Mouse (Mus musculus) limb, embryonic 13.5 days (tissue): ENCODE results near the gene Gm45785. TPM values are rescaled to one million over a fixed set of nuclear protein-coding genes. Genes with fewer than 3 reads are reported as not detected.

ENCODE experiments used
- ATAC-seq: fragments of 200-750 bp; cut with Nextera tagmentation; 2 replicates; pipeline ENCODE4 v1.8.0; 2017; ENCODE audit warnings: low read depth, moderate number of reproducible peaks, moderate TSS enrichment; ENCODE audit not compliant: low FRiP score
- H3K27ac ChIP-seq: fragments of 300-500 bp; sonication (generic); 2 replicates; pipeline ENCODE4 v1.5.1; 2015; ENCODE audit warnings: inconsistent platforms, mild to moderate bottlenecking, moderate library complexity
- H3K27me3 ChIP-seq: fragments of 300-500 bp; sonication (generic); 2 replicates; pipeline ENCODE4 v1.6.1; 2015; ENCODE audit warnings: mild to moderate bottlenecking, inconsistent platforms
- H3K36me3 ChIP-seq: fragments of 300-500 bp; sonication (generic); 2 replicates; pipeline ENCODE4 v1.6.1; 2015; ENCODE audit warnings: inconsistent platforms, mild to moderate bottlenecking, moderate library complexity
- H3K4me1 ChIP-seq: fragments of 300-500 bp; sonication (generic); 2 replicates; pipeline ENCODE4 v1.6.1; 2015; ENCODE audit warnings: inconsistent platforms
- H3K4me2 ChIP-seq: fragments of 300-500 bp; sonication (generic); replicated peaks from 2 replicates; pipeline ENCODE4 v1.6.1; 2015; ENCODE audit warnings: inconsistent platforms, mild to moderate bottlenecking, moderate library complexity
- H3K4me3 ChIP-seq: fragments of 300-500 bp; sonication (generic); 2 replicates; pipeline ENCODE4 v1.5.1; 2015; ENCODE audit warnings: moderate library complexity, mild to moderate bottlenecking, inconsistent platforms
- H3K9ac ChIP-seq: fragments of 300-500 bp; sonication (generic); 2 replicates; pipeline ENCODE4 v1.6.1; 2015; ENCODE audit warnings: mild to moderate bottlenecking, inconsistent platforms
- H3K9me3 ChIP-seq: fragments of 300-500 bp; sonication (generic); 2 replicates; pipeline ENCODE4 v1.6.1; 2016; ENCODE audit warnings: inconsistent platforms
- WGBS: fragments of 180-500 bp; shearing (Covaris S2); methylation state at CpG from one replicate; pipeline ENCODE4 v1.1.7; 2015; 5-methylcytosine and 5-hydroxymethylcytosine counted together
- polyA plus RNA-seq: library from polyadenylated mRNA; unstranded; fragments of >200 nt; fragmentation: Nextera tagmentation; extraction: Ambion mirVana; gene quantifications from 2 replicates; pipeline ENCODE4 v1.2.1, GENCODE M21; 2015

The Gm45785 gene
- polyA plus RNA-seq, 1 experiment from 2014 or later, result not detected

- peak within 1 kb of the TSS; percentile 88 for H3K4me3 ChIP-seq
- H3K36me3 ChIP-seq, result peaks cover 63% of the 10 kb centered on the region
- peak; percentile 80 for ATAC-seq
- H3K27me3 ChIP-seq, result no peaks in the 10 kb centered on the region
- peak within 1 kb of the TSS; percentile 87 for H3K9ac ChIP-seq
- under 1% methylated on average over 50 of the region's 50 CpGs for WGBS
- no peaks in the 10 kb centered on the region for H3K9me3 ChIP-seq
- H3K4me1 ChIP-seq, result peaks cover 28% of the 10 kb centered on the region
- H3K4me2 ChIP-seq, result peak within 1 kb of the TSS; percentile 100
- peak within 1 kb of the TSS; percentile 83 for H3K27ac ChIP-seq
These were observed 836 bp upstream of the Gm45785 start, which contains the start of gene Ric8a for GRCm38 (mm10) chr7:140856785-140857549. Ric8a (plus strand) TSS chr7:140856957.

GRCm38 (mm10) chr7:140855181-140855580, 950 bp downstream of the Gm45785 start:
- Histone ChIP-seq H3K4me1 (peaks cover 28% of the 10 kb centered on the region), H3K27ac (0 out of 2 replicates have a peak overlapping the region, but pooled peaks have one; percentile 83), H3K9ac (peak overlapping the region; percentile 87), H3K36me3 (peaks cover 54% of the 10 kb centered on the region), H3K4me3 (peak overlapping the region; percentile 88), H3K4me2 (peak overlapping the region; percentile 100), H3K27me3 (no peaks in the 10 kb centered on the region), H3K9me3 (no peaks in the 10 kb centered on the region)
- no peak for ATAC-seq
- 69% methylated on average over 9 of the region's 9 CpGs for WGBS

GRCm38 (mm10) chr7:140854483-140854882, 1.6 kb downstream of the Gm45785 start:
- Histone ChIP-seq H3K9ac (no peak overlapping the region), H3K4me2 (peak overlapping the region; percentile 100), H3K36me3 (peaks cover 47% of the 10 kb centered on the region), H3K27me3 (no peaks in the 10 kb centered on the region), H3K9me3 (no peaks in the 10 kb centered on the region), H3K4me1 (peaks cover 28% of the 10 kb centered on the region), H3K4me3 (peak overlapping the region; percentile 88; the same call in 1 of the 2 replicates), H3K27ac (no peak overlapping the region)
- ATAC-seq, result no peak
- WGBS, result 93% methylated on average over 18 of the region's 18 CpGs

GRCm38 (mm10) chr7:140853386-140853785, 2.7 kb downstream of the Gm45785 start:
- H3K36me3 ChIP-seq, result peaks cover 36% of the 10 kb centered on the region

GRCm38 (mm10) chr7:140851916-140852315, 4.2 kb downstream of the Gm45785 start:
- 97% methylated on average over 4 of the region's 4 CpGs for WGBS

More at GRCm38 (mm10) chr7:140853386-140853785, 2.7 kb downstream of the Gm45785 start:
- WGBS, result 81% methylated on average over 9 of the region's 9 CpGs
- H3K4me3 ChIP-seq, result no peak overlapping the region
- H3K9ac ChIP-seq, result no peak overlapping the region
- no peak overlapping the region for H3K27ac ChIP-seq
- H3K27me3 ChIP-seq, result no peaks in the 10 kb centered on the region
- peaks cover 20% of the 10 kb centered on the region for H3K4me1 ChIP-seq
- ATAC-seq, result no peak
- no peaks in the 10 kb centered on the region for H3K9me3 ChIP-seq
- H3K4me2 ChIP-seq, result no peak overlapping the region

GRCm38 (mm10) chr7:140848591-140848990, 7.5 kb downstream of the Gm45785 start:
- Histone ChIP-seq H3K27ac (no peak overlapping the region), H3K4me2 (no peak overlapping the region), H3K27me3 (peaks cover 17% of the 10 kb centered on the region), H3K9me3 (no peaks in the 10 kb centered on the region), H3K9ac (no peak overlapping the region), H3K36me3 (peaks cover 24% of the 10 kb centered on the region), H3K4me3 (no peak overlapping the region), H3K4me1 (peaks cover 7% of the 10 kb centered on the region; the same call in 1 of the 2 replicates)
- WGBS, result 93% methylated on average over 10 of the region's 10 CpGs
- no peak for ATAC-seq

More at GRCm38 (mm10) chr7:140851916-140852315, 4.2 kb downstream of the Gm45785 start:
- Histone ChIP-seq H3K4me3 (no peak overlapping the region), H3K9ac (no peak overlapping the region), H3K27me3 (peaks cover 5% of the 10 kb centered on the region; the same call in 1 of the 2 replicates), H3K4me2 (no peak overlapping the region), H3K27ac (no peak overlapping the region), H3K4me1 (peaks cover 14% of the 10 kb centered on the region), H3K9me3 (no peaks in the 10 kb centered on the region), H3K36me3 (peaks cover 36% of the 10 kb centered on the region)
- ATAC-seq, result no peak

GRCm38 (mm10) chr7:140847755-140848580, 8.2 kb downstream of the Gm45785 start, which contains the start of gene Odf3:
Odf3 (plus strand) TSS chr7:140847805.
- H3K4me2 ChIP-seq, result no peak within 1 kb of the TSS
- H3K27ac ChIP-seq, result no peak within 1 kb of the TSS; the same call in 1 of the 2 replicates
- peaks cover 18% of the 10 kb centered on the region for H3K36me3 ChIP-seq
- H3K9me3 ChIP-seq, result no peaks in the 10 kb centered on the region
- H3K27me3 ChIP-seq, result peaks cover 23% of the 10 kb centered on the region
- H3K4me3 ChIP-seq, result no peak within 1 kb of the TSS
- H3K9ac ChIP-seq, result peak within 1 kb of the TSS; percentile 2; the same call in 1 of the 2 replicates
- H3K4me1 ChIP-seq, result peaks cover 7% of the 10 kb centered on the region; the same call in 1 of the 2 replicates
- 65% methylated on average over 11 of the region's 11 CpGs for WGBS
- no peak for ATAC-seq

- H3K4me1 ChIP-seq, result peaks cover 7% of the 10 kb centered on the region; the same call in 1 of the 2 replicates
- peaks cover 36% of the 10 kb centered on the region for H3K27me3 ChIP-seq
- no peak overlapping the region for H3K9ac ChIP-seq
- no peak overlapping the region for H3K4me2 ChIP-seq
- H3K9me3 ChIP-seq, result no peaks in the 10 kb centered on the region
- no peak for ATAC-seq
- H3K4me3 ChIP-seq, result no peak overlapping the region
- H3K36me3 ChIP-seq, result peaks cover 5% of the 10 kb centered on the region
- WGBS, result 81% methylated on average over 10 of the region's 10 CpGs
- H3K27ac ChIP-seq, result no peak overlapping the region
These were observed 9.5 kb downstream of the Gm45785 start for GRCm38 (mm10) chr7:140846676-140847075.

GRCm38 (mm10) chr7:140845683-140846082, 10.4 kb downstream of the Gm45785 start:
- 59% methylated on average over 4 of the region's 4 CpGs for WGBS
- Histone ChIP-seq H3K36me3 (no peaks in the 10 kb centered on the region), H3K4me2 (no peak overlapping the region), H3K27me3 (peaks cover 46% of the 10 kb centered on the region), H3K4me1 (peaks cover 7% of the 10 kb centered on the region; the same call in 1 of the 2 replicates), H3K4me3 (no peak overlapping the region), H3K9ac (no peak overlapping the region), H3K9me3 (no peaks in the 10 kb centered on the region), H3K27ac (no peak overlapping the region)
- no peak for ATAC-seq

GRCm38 (mm10) chr7:140844905-140845665, 11.0 kb downstream of the Gm45785 start, which contains the start of gene Scgb1c1:
Scgb1c1 (plus strand) TSS chr7:140845547.
- no peaks in the 10 kb centered on the region for H3K36me3 ChIP-seq
- no peaks in the 10 kb centered on the region for H3K9me3 ChIP-seq
- no peak within 1 kb of the TSS for H3K4me2 ChIP-seq
- peaks cover 7% of the 10 kb centered on the region; the same call in 1 of the 2 replicates for H3K4me1 ChIP-seq
- peaks cover 52% of the 10 kb centered on the region for H3K27me3 ChIP-seq
- ATAC-seq, result peak; percentile 73
- no peak within 1 kb of the TSS; the same call in 1 of the 2 replicates for H3K9ac ChIP-seq
- no peak within 1 kb of the TSS for H3K4me3 ChIP-seq
- WGBS, result 25% methylated on average over 14 of the region's 14 CpGs
- H3K27ac ChIP-seq, result no peak within 1 kb of the TSS

GRCm38 (mm10) chr7:140843806-140844205, 12.3 kb downstream of the Gm45785 start:
- WGBS, result 76% methylated on average over 7 of the region's 7 CpGs
- Histone ChIP-seq H3K27ac (no peak overlapping the region), H3K4me1 (peaks cover 7% of the 10 kb centered on the region; the same call in 1 of the 2 replicates), H3K36me3 (no peaks in the 10 kb centered on the region), H3K9me3 (no peaks in the 10 kb centered on the region), H3K4me3 (no peak overlapping the region), H3K27me3 (peaks cover 62% of the 10 kb centered on the region), H3K4me2 (no peak overlapping the region), H3K9ac (no peak overlapping the region)
- no peak for ATAC-seq
